Mouse (Mus musculus) cerebellum, adult 2 months (tissue): ENCODE data around the gene Cd86.

Experiments used
- CTCF ChIP-seq: fragments of 200-500 bp; IDR thresholded peaks from 2 replicates; pipeline ENCODE4 v1.5.1; 2011; ENCODE audit warnings: low read depth, mild to moderate bottlenecking, control low read depth, low read length, moderate library complexity, borderline replicate concordance; ENCODE audit not compliant: insufficient read depth
- POLR2A ChIP-seq: fragments of 200-500 bp; IDR thresholded peaks from 2 replicates; pipeline ENCODE4 v1.6.1; 2011; ENCODE audit warnings: low read length, control low read depth, borderline replicate concordance; ENCODE audit not compliant: insufficient read depth

DNA sequence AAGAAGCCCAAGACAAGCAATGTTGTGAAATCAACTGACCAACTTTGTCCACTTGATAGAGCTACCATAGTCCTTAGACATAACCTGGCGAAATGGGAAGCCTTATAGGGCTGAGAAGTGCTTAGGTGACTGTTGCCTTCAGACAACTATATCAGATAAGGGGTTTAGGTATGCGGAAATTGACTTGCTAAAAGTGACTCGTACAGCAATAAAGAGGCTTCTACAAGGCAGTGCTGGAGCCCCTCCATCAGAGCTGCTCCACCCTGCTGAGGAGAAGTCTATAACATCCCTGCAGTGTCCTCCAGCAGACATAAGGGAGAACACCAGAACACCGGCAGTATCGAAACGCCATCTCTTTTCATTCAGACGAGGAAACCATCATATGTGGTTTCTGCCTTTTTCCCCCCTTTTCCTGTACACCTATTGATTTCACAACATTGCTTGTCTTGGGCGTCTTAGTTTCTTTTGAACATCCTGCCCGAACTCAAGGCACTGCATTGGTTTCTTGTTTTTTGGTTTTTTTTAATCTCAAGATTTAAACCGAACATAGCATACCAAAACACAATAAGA, 652 bp upstream of the Cd86 start:
- TF ChIP-seq POLR2A (no peak), CTCF (no peak)
